Mouse (Mus musculus) left cerebral cortex, adult 2 months (tissue): ENCODE data around the gene Bri3. TPM values are rescaled to one million over a fixed set of nuclear protein-coding genes. Genes with fewer than 3 reads are reported as not detected.

Experiments
- DNase-seq, 2 experiments: peaks; one replicate each; pipeline ENCODE4 v3.0.0; 2021 to 2022; ENCODE audit warnings: low spot score in 2 of 2, mixed read lengths in 1 of 2; ENCODE audit errors: extremely low spot score in 1 of 2
- H3K27ac ChIP-seq: fragments of 200-600 bp; 2 replicates; pipeline ENCODE4 v1.8.1; 2022
- H3K4me3 ChIP-seq: fragments of 200-600 bp; 2 replicates; pipeline ENCODE4 v1.8.1; 2022
- CTCF ChIP-seq: fragments of 200-600 bp; IDR thresholded peaks from 2 replicates; pipeline ENCODE4 v1.8.1; 2022; ENCODE audit warnings: antibody characterized with exemption, mild to moderate bottlenecking, moderate library complexity
- intact Hi-C: fragments of 180-260 bp; cut with DNase I; formaldehyde crosslinking; loops from one replicate; pipeline ENCODE4 v1.15.1; 2025
- total RNA-seq, 2 experiments: library from RNA; stranded (reverse); gene quantifications; 2 replicates each; pipeline ENCODE4 v1.2.3; 2021

The Bri3 gene
- total RNA-seq, 2 experiments from 2014 or later, result 65.5 to 72.7 TPM

DNA sequence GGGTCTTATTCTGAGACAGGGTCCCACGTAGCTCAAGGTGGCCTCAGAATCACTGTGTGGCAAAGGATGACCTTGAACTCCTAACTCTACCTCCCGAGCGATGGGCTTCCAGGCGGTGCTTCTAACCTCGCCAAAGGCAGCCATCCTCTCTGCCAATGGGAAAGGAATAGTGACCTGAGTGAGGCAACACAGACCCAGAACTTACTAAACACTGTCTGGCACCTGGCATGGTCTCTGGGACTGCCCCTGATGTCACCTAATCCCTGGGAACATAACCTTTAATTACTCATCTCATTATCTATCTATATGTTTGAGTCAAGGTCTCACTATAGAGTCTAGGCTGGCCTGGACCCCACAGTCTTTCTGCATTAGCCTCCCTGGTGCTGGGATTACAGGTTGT, 24.3 kb upstream of the Bri3 start:
- no peak overlapping the region for H3K27ac ChIP-seq
- no peak overlapping the region for H3K4me3 ChIP-seq
- intact Hi-C loops, result loop anchor here (5.0 kb wide), 1 partner anchor 37 kb away; no protein-coding TSS in a partner anchor
- DNase-seq, result no peak
- no peak for TF ChIP-seq CTCF

- H3K4me3 ChIP-seq, result no peak overlapping the region
- no peak for DNase-seq
- no peak overlapping the region for H3K27ac ChIP-seq
- TF ChIP-seq CTCF, result no peak
- intact Hi-C loops, result loop anchor here (5.0 kb wide), 1 partner anchor 36 kb away; no protein-coding TSS in a partner anchor
These were observed 22.9 kb upstream of the Bri3 start for GRCm38 (mm10) chr5:144221305-144221704.

DNA sequence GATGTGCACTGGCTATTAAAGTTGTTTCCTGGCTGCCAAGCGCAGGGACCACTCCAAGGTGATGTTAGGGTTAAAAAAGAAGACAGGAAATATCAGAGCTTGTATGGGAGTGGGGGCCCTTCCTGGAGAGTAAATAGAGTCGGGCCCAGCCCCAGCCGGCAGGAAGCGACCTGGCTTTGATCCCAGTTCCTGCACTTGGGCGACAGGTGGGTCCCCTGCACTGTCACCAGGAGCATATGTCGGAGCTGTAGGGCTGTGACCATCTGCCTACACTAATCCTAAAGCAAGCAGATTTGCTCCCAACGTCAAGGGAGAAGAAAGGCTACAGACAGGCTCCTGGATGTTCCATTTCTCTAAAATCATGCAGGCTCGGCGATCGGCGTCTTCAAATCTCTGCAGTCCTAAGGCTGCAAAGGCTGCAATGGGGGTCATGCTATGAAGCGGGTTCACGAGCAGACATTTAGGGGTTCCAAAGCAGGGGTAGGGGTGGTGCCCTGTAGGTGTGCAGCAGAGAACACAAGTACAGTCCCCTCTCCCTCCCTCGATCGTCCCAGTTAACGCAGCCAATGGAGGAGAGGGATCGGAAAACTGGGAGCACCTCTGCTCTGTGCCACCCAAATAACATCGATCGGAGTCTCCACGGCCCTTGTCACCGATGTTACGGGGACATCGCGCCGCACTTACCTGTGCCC, 21.3 kb upstream of the Bri3 start:
- peak overlapping the region; percentile 95 for H3K27ac ChIP-seq
- intact Hi-C loops, result loop anchor here (5.0 kb wide), 1 partner anchor 34 kb away; no protein-coding TSS in a partner anchor
- H3K4me3 ChIP-seq, result peak overlapping the region; percentile 85
- TF ChIP-seq CTCF, result no peak
- DNase-seq, result no peak

DNA sequence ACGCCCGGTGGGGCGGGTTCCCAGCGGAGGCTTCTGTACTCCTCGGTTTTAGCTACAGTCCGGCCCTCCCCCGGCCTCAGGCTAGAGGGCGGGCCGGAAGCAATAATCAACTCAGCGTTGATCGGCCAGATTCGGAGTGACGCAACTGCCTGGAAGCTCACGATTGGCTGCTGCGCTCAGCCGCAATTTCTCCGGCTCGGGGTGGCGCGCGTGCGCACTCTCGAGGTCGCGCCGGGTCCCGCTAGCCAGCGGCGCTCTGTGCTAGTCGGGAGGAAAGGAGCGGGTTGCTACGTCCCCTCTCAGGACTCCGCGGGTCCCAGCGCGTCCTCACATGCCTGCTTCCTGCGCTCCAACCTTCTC, 20.8 kb upstream of the Bri3 start, which contains the start of gene Tecpr1:
Tecpr1 (minus strand) TSS at position 113 of the 360 bp plus-strand sequence.
- DNase-seq, result peak; percentile 94 to 96
- no peak; the same call in 1 of the 2 replicates for TF ChIP-seq CTCF
- Histone ChIP-seq H3K4me3 (peak within 1 kb of the TSS; percentile 85), H3K27ac (peak within 1 kb of the TSS; percentile 95)
- intact Hi-C loops, result loop anchor here (5.0 kb wide), 1 partner anchor 34 kb away; no protein-coding TSS in a partner anchor

- H3K4me3 ChIP-seq, result peak overlapping the region; percentile 85
- intact Hi-C loops, result loop anchor here (5.0 kb wide), 1 partner anchor 33 kb away; no protein-coding TSS in a partner anchor
- TF ChIP-seq CTCF, result no peak
- peak overlapping the region; percentile 95 for H3K27ac ChIP-seq
- DNase-seq, result no peak
These were observed 20.1 kb upstream of the Bri3 start for GRCm38 (mm10) chr5:144223899-144224816.

- H3K4me3 ChIP-seq, result no peak overlapping the region
- TF ChIP-seq CTCF, result no peak
- intact Hi-C loops, result no loop called here
- no peak overlapping the region for H3K27ac ChIP-seq
- DNase-seq, result no peak
These were observed 18.0 kb upstream of the Bri3 start for GRCm38 (mm10) chr5:144226220-144226619.

GRCm38 (mm10) chr5:144230216-144230615, 14.0 kb upstream of the Bri3 start:
- intact Hi-C loops, result loop anchor here (5.0 kb wide), 1 partner anchor 502 kb away; no protein-coding TSS in a partner anchor
- no peak for TF ChIP-seq CTCF
- H3K27ac ChIP-seq, result no peak overlapping the region
- DNase-seq, result no peak
- no peak overlapping the region for H3K4me3 ChIP-seq

- intact Hi-C loops, result loop anchor here (5.0 kb wide), 1 partner anchor 501 kb away; no protein-coding TSS in a partner anchor
- TF ChIP-seq CTCF, result peak; percentile 39
- Histone ChIP-seq H3K4me3 (no peak overlapping the region), H3K27ac (no peak overlapping the region)
- DNase-seq, result no peak
These were observed 12.8 kb upstream of the Bri3 start for GRCm38 (mm10) chr5:144231410-144231809.

- intact Hi-C loops, result loop anchor here (5.0 kb wide), 1 partner anchor 500 kb away; no protein-coding TSS in a partner anchor
- no peak; the same call in 1 of the 2 replicates for TF ChIP-seq CTCF
- no peak for DNase-seq
- Histone ChIP-seq H3K27ac (no peak overlapping the region), H3K4me3 (no peak overlapping the region)
These were observed 11.7 kb upstream of the Bri3 start for GRCm38 (mm10) chr5:144232531-144232930.

DNA sequence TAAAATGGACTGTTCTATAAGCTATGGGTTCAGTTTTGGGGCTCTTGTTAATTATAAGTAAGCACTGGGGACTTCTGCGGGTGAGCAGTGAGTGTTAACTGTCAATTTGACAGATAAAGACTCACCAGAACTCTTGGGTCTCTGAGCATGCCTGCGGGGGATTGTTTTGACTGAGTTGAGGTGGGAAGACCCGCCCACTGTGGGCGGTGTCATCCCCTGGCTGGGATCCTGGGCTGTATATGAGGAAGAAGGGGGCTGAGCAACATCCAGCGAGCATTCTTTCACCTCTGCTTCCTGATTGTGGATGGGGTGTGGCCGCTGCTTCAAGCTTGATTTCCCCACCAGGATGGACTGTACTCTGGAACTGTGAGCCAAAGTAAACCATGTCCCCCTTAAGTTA, 10.0 kb upstream of the Bri3 start:
- DNase-seq, result no peak
- TF ChIP-seq CTCF, result no peak
- no peak overlapping the region for H3K4me3 ChIP-seq
- intact Hi-C loops, result loop anchor here (5.0 kb wide), 1 partner anchor 498 kb away; no protein-coding TSS in a partner anchor
- H3K27ac ChIP-seq, result no peak overlapping the region

DNA sequence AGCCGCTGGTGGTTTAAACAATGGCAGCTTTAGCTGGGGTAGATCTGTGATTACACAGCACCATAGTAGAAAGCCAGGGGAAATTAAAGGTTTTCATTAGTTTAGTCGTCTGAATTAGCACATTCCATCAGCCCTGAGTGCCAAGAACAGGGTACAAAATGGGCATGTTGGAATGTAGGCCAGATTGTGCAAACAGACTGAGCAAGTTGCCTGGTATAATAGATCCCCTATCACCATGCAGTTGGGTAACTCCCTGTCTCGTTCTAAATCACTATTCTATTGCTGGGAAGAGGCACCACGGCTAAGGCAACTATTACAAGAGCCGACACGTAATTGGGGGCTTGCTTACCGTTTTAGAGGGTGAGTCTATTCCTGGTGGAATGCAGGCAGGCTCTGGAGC, 9.5 kb upstream of the Bri3 start:
- no peak overlapping the region for H3K27ac ChIP-seq
- intact Hi-C loops, result loop anchor here (5.0 kb wide), 1 partner anchor 498 kb away; no protein-coding TSS in a partner anchor
- no peak for DNase-seq
- TF ChIP-seq CTCF, result no peak
- H3K4me3 ChIP-seq, result no peak overlapping the region
